9 mouse cellular contexts compared by ENCODE assay signal in genomic region chr3:107939403-107939802, GRCm38 (mm10). TPM values are rescaled to one million over a fixed set of nuclear protein-coding genes. Genes with fewer than 3 reads are reported as not detected.
A peak's percentile ranks its signal among the peaks of the same experiment; 100 is the strongest.
DNase-seq lines count a peak whose midpoint lies in the region; ATAC-seq and TF ChIP-seq lines count a peak whose summit lies in the region.
"Had no signal": no experiment of that assay in that cellular context is flagged by ENCODE, and none has a peak within 500 bp of the region (broad histone marks: within the 10 kb centered on the region; RNA-seq: fewer than 3 reads in every experiment).

No protein-coding gene starts in this region.

- no peak overlapping the region for H3K4me3 ChIP-seq in kidney, embryonic 16.5 days (ENCODE audit: low read length)
- H3K4me3 ChIP-seq in lung, embryonic 16.5 days (ENCODE audit: low read length) = no peak overlapping the region

- H3K4me1 ChIP-seq in kidney, embryonic 16.5 days (ENCODE audit: insufficient read depth, low read length) = peaks cover 3% of the 10 kb centered on the region; the same call in 1 of the 2 replicates
- H3K4me1 ChIP-seq in lung, embryonic 16.5 days (replicated peaks; ENCODE audit: control insufficient read depth, insufficient read depth, low read length) = no peaks in the 10 kb centered on the region

- in situ Hi-C loops in Patski (cut with MboI; ENCODE audit: low pct_unique_long_range_greater_than_20kb) = loop anchor here (5.0 kb wide), 2 partner anchors 123 to 208 kb away; partner anchors contain the start of gene Gnai3

- POLR2A ChIA-PET in Patski (lab: Charles Lee) = interaction anchor here (1.0 to 1.4 kb wide), 4 partner anchors 8 to 110 kb away, joined by 3 to 4 read pairs (median 4); partner anchors contain the start of gene Gstm7

- peak; percentile 99 for TF ChIP-seq CTCF in Patski (IDR thresholded peaks at IDR 0.05)

- H3K27me3 ChIP-seq in Patski = no peaks in the 10 kb centered on the region
- H3K27me3 ChIP-seq in kidney, embryonic 16.5 days (ENCODE audit: insufficient read depth, low read length) = no peaks in the 10 kb centered on the region
- H3K27me3 ChIP-seq in lung, embryonic 16.5 days (ENCODE audit: control insufficient read depth, insufficient read depth, low read depth, low read length) = no peaks in the 10 kb centered on the region

- peak; percentile 85 for ATAC-seq in Patski
- peak; percentile 37 for ATAC-seq in kidney, embryonic 16.5 days (ENCODE audit: low FRiP score, low TSS enrichment)
- peak; percentile 63 for ATAC-seq in lung, embryonic 16.5 days (ENCODE audit: low read depth)
- no peak for ATAC-seq in activated CD4-positive, CD25-positive, alpha-beta regulatory T cell, adult 4 months

- no peaks in the 10 kb centered on the region for H3K36me3 ChIP-seq in kidney, embryonic 16.5 days (ENCODE audit: insufficient read depth, low read length)
- no peaks in the 10 kb centered on the region for H3K36me3 ChIP-seq in lung, embryonic 16.5 days (ENCODE audit: control insufficient read depth, insufficient read depth, low read length)

- CTCF ChIA-PET in Patski (lab: Charles Lee) = interaction anchor here (0.7 to 5.3 kb wide), 15 partner anchors 9 to 208 kb away, joined by 3 to 25 read pairs (median 7); partner anchors contain the start of genes Gstm1 and Gstm7

- 43% methylated on average over 3 of the region's 3 CpGs for WGBS in kidney, embryonic 16.5 days
- 28% methylated on average over 3 of the region's 3 CpGs for WGBS in lung, embryonic 16.5 days

- H3K4me2 ChIP-seq in kidney, embryonic 16.5 days (replicated peaks; ENCODE audit: low read depth, low read length) = no peak overlapping the region
- H3K4me2 ChIP-seq in lung, embryonic 16.5 days (ENCODE audit: low read depth, low read length) = no peak overlapping the region

- H3K9ac ChIP-seq in kidney, embryonic 16.5 days (replicated peaks; ENCODE audit: low read length) = no peak overlapping the region
- H3K9ac ChIP-seq in lung, embryonic 16.5 days (ENCODE audit: low read length) = no peak overlapping the region

- H3K27ac ChIP-seq in kidney, embryonic 16.5 days (ENCODE audit: low read length) = no peak overlapping the region
- no peak overlapping the region for H3K27ac ChIP-seq in lung, embryonic 16.5 days (ENCODE audit: low read length)

- no peaks in the 10 kb centered on the region for H3K9me3 ChIP-seq in kidney, embryonic 16.5 days (ENCODE audit: low read length)
- H3K9me3 ChIP-seq in lung, embryonic 16.5 days (ENCODE audit: control insufficient read depth, low read length) = no peaks in the 10 kb centered on the region

- peak; percentile 14 for DNase-seq in CD4-positive helper T cell, adult 2 months (ENCODE audit: low read depth, low spot score)
- DNase-seq in Patski (ENCODE audit: low read depth, low spot score) = peak; percentile 82
- DNase-seq in cerebellum, postnatal 10 days = peak; percentile 67 to 69
- DNase-seq in gastrocnemius, postnatal 4 days (ENCODE audit: low spot score in 2 of 2) = peak; percentile 45 to 53
- DNase-seq in right cerebral cortex, postnatal 10 days (ENCODE audit: low spot score in 2 of 2) = peak; percentile 50 to 59

RNA-seq across cellular contexts. Expression of gene Gstm6, which starts 4.1 kb away (rescaled TPM):
- polyA plus RNA-seq in Patski (2021) = 0.15 TPM
- 1 to 10 TPM; 1.7 to 1.9 TPM for total RNA-seq in gastrocnemius, postnatal 4 days (2021)
- 8.2 and 9.6 TPM in 2 replicates for polyA plus RNA-seq in kidney, embryonic 16.5 days (2015; fragmentation: Nextera tagmentation; extraction: Ambion mirVana)
- 3.9 and 4.1 TPM in 2 replicates for polyA plus RNA-seq in lung, embryonic 16.5 days (2015; fragmentation: Nextera tagmentation; extraction: Ambion mirVana)
- polyA plus RNA-seq in activated CD4-positive, CD25-positive, alpha-beta regulatory T cell, adult 4 months (2017; shearing (Covaris generic)) = not detected

RNA-seq across cellular contexts. Expression of gene Gstm7, which starts 7.8 kb away (rescaled TPM):
- 13.3 TPM for polyA plus RNA-seq in Patski (2021)
- 10 to 100 TPM in 1 of 2 experiments, 1 to 10 TPM in 1; 9.0 to 11.4 TPM for total RNA-seq in gastrocnemius, postnatal 4 days (2021)
- polyA plus RNA-seq in kidney, embryonic 16.5 days (2015; fragmentation: Nextera tagmentation; extraction: Ambion mirVana) = 16.7 and 16.9 TPM in 2 replicates
- polyA plus RNA-seq in lung, embryonic 16.5 days (2015; fragmentation: Nextera tagmentation; extraction: Ambion mirVana) = 11.0 and 12.3 TPM in 2 replicates
- under 1 TPM in 1 of 2 experiments, not detected in 1; 0.94 TPM for polyA plus RNA-seq in activated CD4-positive, CD25-positive, alpha-beta regulatory T cell, adult 4 months (2017; shearing (Covaris generic))

RNA-seq across cellular contexts. Expression of gene Gstm3, which starts 29.7 kb away (rescaled TPM):
- polyA plus RNA-seq in Patski (2021) = not detected
- total RNA-seq in gastrocnemius, postnatal 4 days (2021) = not detected
- polyA plus RNA-seq in kidney, embryonic 16.5 days (2015; fragmentation: Nextera tagmentation; extraction: Ambion mirVana) = 0.18 and 0.24 TPM in 2 replicates
- 0.11 and 0.44 TPM in 2 replicates for polyA plus RNA-seq in lung, embryonic 16.5 days (2015; fragmentation: Nextera tagmentation; extraction: Ambion mirVana)
- polyA plus RNA-seq in activated CD4-positive, CD25-positive, alpha-beta regulatory T cell, adult 4 months (2017; shearing (Covaris generic)) = not detected
- total RNA-seq: layer of hippocampus, postnatal 25 days had no signal

RNA-seq across cellular contexts. Expression of gene Gstm5, which starts 43.8 kb away (rescaled TPM):
- polyA plus RNA-seq in Patski (2021) = 150 TPM
- total RNA-seq in gastrocnemius, postnatal 4 days (2021) = 10 to 100 TPM; 49.2 to 51.0 TPM
- 170 and 171 TPM in 2 replicates for polyA plus RNA-seq in kidney, embryonic 16.5 days (2015; fragmentation: Nextera tagmentation; extraction: Ambion mirVana)
- 106 and 109 TPM in 2 replicates for polyA plus RNA-seq in lung, embryonic 16.5 days (2015; fragmentation: Nextera tagmentation; extraction: Ambion mirVana)
- polyA plus RNA-seq in activated CD4-positive, CD25-positive, alpha-beta regulatory T cell, adult 4 months (2017; shearing (Covaris generic)) = not detected

RNA-seq across cellular contexts. Expression of gene Gstm2, which starts 46.9 kb away (rescaled TPM):
- 11.7 TPM for polyA plus RNA-seq in Patski (2021)
- 10 to 100 TPM; 46.5 to 48.8 TPM for total RNA-seq in gastrocnemius, postnatal 4 days (2021)
- polyA plus RNA-seq in kidney, embryonic 16.5 days (2015; fragmentation: Nextera tagmentation; extraction: Ambion mirVana) = 115 and 132 TPM in 2 replicates
- 166 and 173 TPM in 2 replicates for polyA plus RNA-seq in lung, embryonic 16.5 days (2015; fragmentation: Nextera tagmentation; extraction: Ambion mirVana)
- not detected for polyA plus RNA-seq in activated CD4-positive, CD25-positive, alpha-beta regulatory T cell, adult 4 months (2017; shearing (Covaris generic))

Comparison
In these comparisons a context has a peak if more than half of its experiments do, and no peak if none do; other contexts are left out.
1. DNase-seq: peak in every context shown above with its lines; median percentile 82 in Patski; 68 in cerebellum, postnatal 10 days; 54 in right cerebral cortex, postnatal 10 days; 49 in gastrocnemius, postnatal 4 days; 14 in CD4-positive helper T cell, adult 2 months.